Mouse (Mus musculus): Measurements from ENCODE around the gene Clpsl2. TPM values are rescaled to one million over a fixed set of nuclear protein-coding genes. Genes with fewer than 3 reads are reported as not detected.
A peak's percentile ranks its signal among the peaks of the same experiment; 100 is the strongest.

Gene Clpsl2
- polyA plus RNA-seq, 1 experiment from 2014 or later, result not detected

GRCm38 (mm10) chr17:28524009-28524695, 25.1 kb upstream of the Clpsl2 start:
- H3K27me3 ChIP-seq (ENCODE audit: control insufficient read depth, insufficient read depth, low read length), result peaks cover 15% of the 10 kb centered on the region
- no peak overlapping the region for H3K27ac ChIP-seq (ENCODE audit: low read depth, low read length)
- H3K9ac ChIP-seq (ENCODE audit: low read depth, low read length), result no peak overlapping the region
- WGBS (ENCODE audit: insufficient replicate concordance), result 78% methylated on average over 23 of the region's 23 CpGs
- no peaks in the 10 kb centered on the region for H3K36me3 ChIP-seq (ENCODE audit: control insufficient read depth, insufficient read depth, low read length)
- H3K4me1 ChIP-seq (ENCODE audit: control insufficient read depth, insufficient read depth, low read length), result peaks cover 10% of the 10 kb centered on the region; the same call in 1 of the 2 replicates
- ATAC-seq (replicated peaks; ENCODE audit: insufficient number of reproducible peaks, low FRiP score, low TSS enrichment), result no peak
- no peak overlapping the region for H3K4me3 ChIP-seq (ENCODE audit: low read depth, low read length)
- no peak overlapping the region for H3K4me2 ChIP-seq
- H3K9me3 ChIP-seq (replicated peaks; ENCODE audit: control insufficient read depth, low read length), result no peaks in the 10 kb centered on the region

DNA sequence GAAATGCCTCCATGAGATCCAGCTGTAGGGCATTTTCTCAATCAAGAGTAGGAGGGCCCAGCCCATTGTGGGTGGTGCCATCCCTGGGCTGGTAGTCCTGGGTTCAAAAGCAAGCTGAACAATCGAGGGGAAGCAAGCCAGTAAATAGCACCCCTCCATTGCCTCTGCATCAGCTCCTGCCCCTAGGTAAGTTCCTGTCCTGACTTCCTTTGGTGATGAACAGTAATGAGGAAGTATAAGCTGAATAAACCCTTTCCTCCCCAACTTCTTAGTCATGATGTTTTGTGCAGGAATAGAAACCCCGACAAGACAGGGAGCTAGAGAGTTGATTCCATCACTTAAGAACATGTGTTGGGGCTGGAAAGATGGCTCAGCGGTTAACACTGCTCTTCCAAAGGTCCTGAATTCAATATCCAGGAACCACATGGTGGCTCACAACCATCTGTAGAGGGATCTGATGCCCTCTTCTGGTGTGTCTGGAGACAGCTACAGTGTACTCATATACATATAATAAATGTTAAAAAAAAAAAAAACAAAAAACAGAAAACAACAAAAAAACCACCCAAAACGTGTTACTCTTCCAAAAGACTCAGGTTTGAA, 24.3 kb upstream of the Clpsl2 start:
- H3K9ac ChIP-seq (ENCODE audit: low read depth, low read length), result no peak overlapping the region
- no peak overlapping the region for H3K4me2 ChIP-seq
- H3K4me3 ChIP-seq (ENCODE audit: low read depth, low read length), result no peak overlapping the region
- H3K9me3 ChIP-seq (replicated peaks; ENCODE audit: control insufficient read depth, low read length), result no peaks in the 10 kb centered on the region
- ATAC-seq (replicated peaks; ENCODE audit: insufficient number of reproducible peaks, low FRiP score, low TSS enrichment), result no peak
- no peaks in the 10 kb centered on the region for H3K36me3 ChIP-seq (ENCODE audit: control insufficient read depth, insufficient read depth, low read length)
- WGBS (ENCODE audit: insufficient replicate concordance), result 72% methylated on average over 4 of the region's 4 CpGs
- peaks cover 10% of the 10 kb centered on the region for H3K27me3 ChIP-seq (ENCODE audit: control insufficient read depth, insufficient read depth, low read length)
- H3K27ac ChIP-seq (ENCODE audit: low read depth, low read length), result no peak overlapping the region
- peaks cover 10% of the 10 kb centered on the region; the same call in 1 of the 2 replicates for H3K4me1 ChIP-seq (ENCODE audit: control insufficient read depth, insufficient read depth, low read length)

DNA sequence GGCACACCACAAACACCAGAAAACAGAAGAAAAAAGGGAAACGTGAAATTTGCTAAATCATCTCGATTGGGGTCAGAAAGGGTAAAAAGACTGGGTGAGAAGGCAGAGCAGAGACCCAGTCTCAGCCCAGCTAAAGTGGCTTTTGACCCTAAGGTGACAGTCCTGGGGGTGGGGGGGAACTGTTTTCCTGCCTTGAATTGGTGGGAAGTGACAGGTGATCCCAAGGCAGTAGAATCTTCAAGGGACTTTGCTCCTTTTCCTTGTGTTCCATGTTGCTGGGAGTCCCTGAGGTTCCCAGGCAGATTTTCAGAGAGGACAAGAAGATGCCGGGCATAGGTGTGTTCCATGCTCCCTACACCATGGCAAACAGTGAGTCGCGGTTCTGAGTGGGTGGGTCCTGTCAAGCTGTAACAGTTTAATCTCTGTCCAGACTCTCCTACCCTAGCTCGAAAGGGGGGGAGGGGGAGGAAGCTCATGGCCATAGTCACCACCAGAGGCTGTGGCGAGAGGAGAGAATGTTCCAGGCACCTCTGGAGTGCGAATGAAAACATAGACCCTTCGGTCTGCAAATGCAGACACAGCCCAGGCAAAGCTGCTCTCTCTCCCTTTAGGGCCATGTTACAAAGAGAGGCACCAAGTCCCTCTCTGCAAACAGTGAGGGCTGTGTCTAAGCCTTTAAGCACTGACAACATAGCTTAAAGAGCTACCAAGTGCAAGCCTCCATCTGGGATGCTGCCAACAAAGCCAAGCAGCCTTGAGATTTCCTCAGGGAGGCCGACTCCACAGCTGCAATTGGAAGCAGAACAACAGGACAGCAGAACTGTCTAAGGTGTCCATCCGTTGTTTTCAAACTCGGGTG, 21.8 kb upstream of the Clpsl2 start:
- Histone ChIP-seq H3K4me2 (peak overlapping the region; percentile 45), H3K9me3 (replicated peaks; ENCODE audit: control insufficient read depth, low read length) (no peaks in the 10 kb centered on the region), H3K27me3 (ENCODE audit: control insufficient read depth, insufficient read depth, low read length) (peaks cover 8% of the 10 kb centered on the region), H3K36me3 (ENCODE audit: control insufficient read depth, insufficient read depth, low read length) (no peaks in the 10 kb centered on the region), H3K9ac (ENCODE audit: low read depth, low read length) (no peak overlapping the region), H3K4me3 (ENCODE audit: low read depth, low read length) (no peak overlapping the region), H3K4me1 (ENCODE audit: control insufficient read depth, insufficient read depth, low read length) (peaks cover 4% of the 10 kb centered on the region; the same call in 1 of the 2 replicates), H3K27ac (ENCODE audit: low read depth, low read length) (no peak overlapping the region)
- ATAC-seq (replicated peaks; ENCODE audit: insufficient number of reproducible peaks, low FRiP score, low TSS enrichment), result no peak
- WGBS (ENCODE audit: insufficient replicate concordance), result 41% methylated on average over 12 of the region's 12 CpGs

DNA sequence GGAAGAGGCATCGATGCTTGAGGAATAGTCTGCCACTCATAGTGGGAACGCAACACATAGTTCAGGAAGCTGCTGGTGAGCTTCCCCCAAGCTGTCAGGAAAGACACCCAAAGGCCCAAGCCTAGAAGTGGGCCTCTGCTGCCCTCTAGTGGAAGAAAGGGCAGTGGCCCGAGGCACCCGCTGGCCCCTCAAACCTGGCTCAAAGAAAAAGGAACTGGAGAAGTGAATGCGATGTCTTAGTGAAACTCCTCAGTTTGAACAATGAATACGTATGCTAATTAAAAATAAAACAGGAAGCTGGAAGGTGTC, 21.2 kb upstream of the Clpsl2 start:
- Histone ChIP-seq H3K4me1 (ENCODE audit: control insufficient read depth, insufficient read depth, low read length) (peaks cover 3% of the 10 kb centered on the region; the same call in 1 of the 2 replicates), H3K9ac (ENCODE audit: low read depth, low read length) (no peak overlapping the region), H3K27me3 (ENCODE audit: control insufficient read depth, insufficient read depth, low read length) (peaks cover 8% of the 10 kb centered on the region), H3K27ac (ENCODE audit: low read depth, low read length) (no peak overlapping the region), H3K4me3 (ENCODE audit: low read depth, low read length) (no peak overlapping the region), H3K9me3 (replicated peaks; ENCODE audit: control insufficient read depth, low read length) (no peaks in the 10 kb centered on the region), H3K36me3 (ENCODE audit: control insufficient read depth, insufficient read depth, low read length) (no peaks in the 10 kb centered on the region), H3K4me2 (peak overlapping the region; percentile 45)
- WGBS (ENCODE audit: insufficient replicate concordance), result 5% methylated on average over 6 of the region's 6 CpGs
- no peak for ATAC-seq (replicated peaks; ENCODE audit: insufficient number of reproducible peaks, low FRiP score, low TSS enrichment)

- WGBS (ENCODE audit: insufficient replicate concordance), result 65% methylated on average over 4 of the region's 4 CpGs
- Histone ChIP-seq H3K4me1 (ENCODE audit: control insufficient read depth, insufficient read depth, low read length) (no peaks in the 10 kb centered on the region; the same call in 1 of the 2 replicates), H3K27me3 (ENCODE audit: control insufficient read depth, insufficient read depth, low read length) (peaks cover 8% of the 10 kb centered on the region), H3K4me2 (no peak overlapping the region), H3K9me3 (replicated peaks; ENCODE audit: control insufficient read depth, low read length) (no peaks in the 10 kb centered on the region), H3K27ac (ENCODE audit: low read depth, low read length) (no peak overlapping the region), H3K36me3 (ENCODE audit: control insufficient read depth, insufficient read depth, low read length) (no peaks in the 10 kb centered on the region), H3K4me3 (ENCODE audit: low read depth, low read length) (no peak overlapping the region), H3K9ac (ENCODE audit: low read depth, low read length) (no peak overlapping the region)
- ATAC-seq (replicated peaks; ENCODE audit: insufficient number of reproducible peaks, low FRiP score, low TSS enrichment), result no peak
Observed at GRCm38 (mm10) chr17:28529116-28529515, 20.1 kb upstream of the Clpsl2 start.

DNA sequence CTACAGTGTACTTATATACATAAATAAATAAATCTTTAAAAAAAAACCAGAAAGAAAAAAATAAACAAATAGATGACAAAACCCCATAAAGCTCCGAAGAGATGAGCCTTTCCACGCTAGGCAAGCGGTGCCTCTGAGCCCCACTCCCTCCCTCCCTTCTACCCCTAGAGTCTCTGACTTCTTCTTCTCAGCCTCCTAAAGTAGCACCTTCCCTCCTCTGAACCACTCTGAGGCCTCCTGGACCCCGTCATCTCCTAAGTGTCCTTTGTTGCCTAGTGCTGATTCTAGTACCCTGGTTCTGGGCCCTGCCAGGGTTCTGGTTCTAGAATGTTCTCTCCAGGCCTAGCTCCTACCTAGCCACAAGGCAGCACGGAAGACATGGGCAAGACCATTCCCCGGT, 18.7 kb upstream of the Clpsl2 start, which contains the start of gene Armc12:
TSS of gene Armc12 (plus strand) at position 301 of the 400 bp plus-strand sequence.
- no peak for ATAC-seq (replicated peaks; ENCODE audit: insufficient number of reproducible peaks, low FRiP score, low TSS enrichment)
- H3K4me2 ChIP-seq, result no peak within 1 kb of the TSS
- H3K4me3 ChIP-seq (ENCODE audit: low read depth, low read length), result no peak within 1 kb of the TSS
- no peaks in the 10 kb centered on the region for H3K36me3 ChIP-seq (ENCODE audit: control insufficient read depth, insufficient read depth, low read length)
- no peak within 1 kb of the TSS for H3K27ac ChIP-seq (ENCODE audit: low read depth, low read length)
- 80% methylated on average over 6 of the region's 6 CpGs for WGBS (ENCODE audit: insufficient replicate concordance)
- H3K4me1 ChIP-seq (ENCODE audit: control insufficient read depth, insufficient read depth, low read length), result no peaks in the 10 kb centered on the region; the same call in 1 of the 2 replicates
- no peak within 1 kb of the TSS for H3K9ac ChIP-seq (ENCODE audit: low read depth, low read length)
- H3K27me3 ChIP-seq (ENCODE audit: control insufficient read depth, insufficient read depth, low read length), result peaks cover 8% of the 10 kb centered on the region
- H3K9me3 ChIP-seq (replicated peaks; ENCODE audit: control insufficient read depth, low read length), result no peaks in the 10 kb centered on the region

- H3K4me1 ChIP-seq (ENCODE audit: control insufficient read depth, insufficient read depth, low read length), result no peaks in the 10 kb centered on the region; the same call in 1 of the 2 replicates
- no peaks in the 10 kb centered on the region for H3K36me3 ChIP-seq (ENCODE audit: control insufficient read depth, insufficient read depth, low read length)
- H3K4me3 ChIP-seq (ENCODE audit: low read depth, low read length), result no peak overlapping the region
- H3K4me2 ChIP-seq, result peak overlapping the region; percentile 31
- H3K27ac ChIP-seq (ENCODE audit: low read depth, low read length), result no peak overlapping the region
- WGBS (ENCODE audit: insufficient replicate concordance), result 15% methylated on average over 18 of the region's 18 CpGs
- H3K27me3 ChIP-seq (ENCODE audit: control insufficient read depth, insufficient read depth, low read length), result peaks cover 8% of the 10 kb centered on the region
- H3K9ac ChIP-seq (ENCODE audit: low read depth, low read length), result no peak overlapping the region
- no peak for ATAC-seq (replicated peaks; ENCODE audit: insufficient number of reproducible peaks, low FRiP score, low TSS enrichment)
- no peaks in the 10 kb centered on the region for H3K9me3 ChIP-seq (replicated peaks; ENCODE audit: control insufficient read depth, low read length)
Observed at GRCm38 (mm10) chr17:28531946-28532345, 17.3 kb upstream of the Clpsl2 start.

- H3K9ac ChIP-seq (ENCODE audit: low read depth, low read length), result no peak overlapping the region
- H3K4me1 ChIP-seq (ENCODE audit: control insufficient read depth, insufficient read depth, low read length), result no peaks in the 10 kb centered on the region; the same call in 1 of the 2 replicates
- WGBS (ENCODE audit: insufficient replicate concordance), result 80% methylated on average over 7 of the region's 7 CpGs
- no peaks in the 10 kb centered on the region for H3K36me3 ChIP-seq (ENCODE audit: control insufficient read depth, insufficient read depth, low read length)
- ATAC-seq (replicated peaks; ENCODE audit: insufficient number of reproducible peaks, low FRiP score, low TSS enrichment), result no peak
- H3K27ac ChIP-seq (ENCODE audit: low read depth, low read length), result no peak overlapping the region
- no peaks in the 10 kb centered on the region for H3K9me3 ChIP-seq (replicated peaks; ENCODE audit: control insufficient read depth, low read length)
- H3K4me3 ChIP-seq (ENCODE audit: low read depth, low read length), result no peak overlapping the region
- H3K4me2 ChIP-seq, result no peak overlapping the region
- H3K27me3 ChIP-seq (ENCODE audit: control insufficient read depth, insufficient read depth, low read length), result peaks cover 11% of the 10 kb centered on the region
Observed at GRCm38 (mm10) chr17:28532557-28532956, 16.7 kb upstream of the Clpsl2 start.

Measured in heart, embryonic 11.5 days (tissue).